Mouse (Mus musculus) intestine, embryonic 14.5 days (tissue): ENCODE measurements around the gene Mmp11. TPM values are rescaled to one million over a fixed set of nuclear protein-coding genes. Genes with fewer than 3 reads are reported as not detected.
"Not testable (repeated sequence)": the region's sequence is repeated elsewhere in the genome, so short reads cannot be mapped to it uniquely, and the experiment has no call there.

ENCODE experiments used
- ATAC-seq: fragments of 200-750 bp; cut with Nextera tagmentation; replicated peaks from 2 replicates; pipeline ENCODE4 v1.8.0; 2017; ENCODE audit warnings: low read depth, moderate number of reproducible peaks, moderate TSS enrichment, moderate library complexity; ENCODE audit not compliant: low FRiP score, low TSS enrichment
- DNase-seq: peaks from one replicate; pipeline ENCODE4 v3.0.0-alpha.2; 2018; ENCODE audit warnings: low spot score
- H3K27ac ChIP-seq: fragments of 300-500 bp; sonication (generic); 2 replicates; pipeline ENCODE4 v1.5.1; 2014; ENCODE audit warnings: low read depth, mild to moderate bottlenecking, control low read depth
- H3K27me3 ChIP-seq: fragments of 300-500 bp; sonication (generic); replicated peaks from 2 replicates; pipeline ENCODE4 v1.6.1; 2014; ENCODE audit warnings: low read length, control low read depth; ENCODE audit not compliant: control insufficient read depth, insufficient read depth
- H3K36me3 ChIP-seq: fragments of 300-500 bp; sonication (generic); 2 replicates; pipeline ENCODE4 v1.6.1; 2014; ENCODE audit warnings: low read length, control low read depth; ENCODE audit not compliant: control insufficient read depth, insufficient read depth
- H3K4me1 ChIP-seq: fragments of 300-500 bp; sonication (generic); replicated peaks from 2 replicates; pipeline ENCODE4 v1.6.1; 2014; ENCODE audit warnings: low read length, control low read depth, mixed read lengths; ENCODE audit not compliant: control insufficient read depth, insufficient read depth
- H3K4me2 ChIP-seq: fragments of 300-500 bp; sonication (generic); 2 replicates; pipeline ENCODE4 v1.6.1; 2014; ENCODE audit warnings: low read length
- H3K4me3 ChIP-seq: fragments of 300-500 bp; sonication (generic); 2 replicates; pipeline ENCODE4 v1.5.1; 2014; ENCODE audit warnings: low read depth, low read length, control low read depth, mixed read lengths
- H3K9ac ChIP-seq: fragments of 300-500 bp; sonication (generic); 2 replicates; pipeline ENCODE4 v1.6.1; 2014; ENCODE audit warnings: mild to moderate bottlenecking, low read length
- H3K9me3 ChIP-seq: fragments of 300-500 bp; sonication (generic); 2 replicates; pipeline ENCODE4 v1.6.1; 2016; ENCODE audit warnings: low read length, control low read depth; ENCODE audit not compliant: control insufficient read depth
- WGBS: fragments of 180-500 bp; shearing (Covaris S2); extraction: QIAGEN DNeasy Blood & Tissue Kit; methylation state at CpG from one replicate; pipeline ENCODE4 v1.1.7; 2014; 5-methylcytosine and 5-hydroxymethylcytosine counted together
- polyA plus RNA-seq: library from polyadenylated mRNA; unstranded; fragments of >200 nt; fragmentation: Nextera tagmentation; extraction: Ambion mirVana; gene quantifications from 2 replicates; pipeline ENCODE4 v1.2.1, GENCODE M21; 2014

Gene Mmp11
- polyA plus RNA-seq, 1 experiment from 2014 or later = 40.9 TPM

GRCm38 (mm10) chr10:75896208-75896607 is 40.1 kb downstream of the Mmp11 start:
- DNase-seq (no peak), ATAC-seq (no peak)
- H3K27me3 ChIP-seq = no peaks in the 10 kb centered on the region
- no peak overlapping the region for H3K27ac ChIP-seq
- no peak overlapping the region for H3K4me2 ChIP-seq
- 96% methylated on average over 1 of the region's 1 CpGs for WGBS
- peaks cover 5% of the 10 kb centered on the region; the same call in 1 of the 2 replicates for H3K4me1 ChIP-seq
- no peaks in the 10 kb centered on the region for H3K9me3 ChIP-seq
- peaks cover 62% of the 10 kb centered on the region for H3K36me3 ChIP-seq
- no peak overlapping the region for H3K9ac ChIP-seq
- no peak overlapping the region for H3K4me3 ChIP-seq

- H3K36me3 ChIP-seq = peaks cover 58% of the 10 kb centered on the region
- WGBS = 92% methylated on average over 5 of the region's 5 CpGs
- no peak overlapping the region for H3K9ac ChIP-seq
- no peak for DNase-seq
- no peaks in the 10 kb centered on the region for H3K27me3 ChIP-seq
- H3K4me1 ChIP-seq = peaks cover 5% of the 10 kb centered on the region; the same call in 1 of the 2 replicates
- H3K4me3 ChIP-seq = no peak overlapping the region
- no peaks in the 10 kb centered on the region for H3K9me3 ChIP-seq
- no peak overlapping the region for H3K4me2 ChIP-seq
- ATAC-seq = no peak
- no peak overlapping the region for H3K27ac ChIP-seq
Observed at GRCm38 (mm10) chr10:75895730-75896129, 40.6 kb downstream of the Mmp11 start.

DNA sequence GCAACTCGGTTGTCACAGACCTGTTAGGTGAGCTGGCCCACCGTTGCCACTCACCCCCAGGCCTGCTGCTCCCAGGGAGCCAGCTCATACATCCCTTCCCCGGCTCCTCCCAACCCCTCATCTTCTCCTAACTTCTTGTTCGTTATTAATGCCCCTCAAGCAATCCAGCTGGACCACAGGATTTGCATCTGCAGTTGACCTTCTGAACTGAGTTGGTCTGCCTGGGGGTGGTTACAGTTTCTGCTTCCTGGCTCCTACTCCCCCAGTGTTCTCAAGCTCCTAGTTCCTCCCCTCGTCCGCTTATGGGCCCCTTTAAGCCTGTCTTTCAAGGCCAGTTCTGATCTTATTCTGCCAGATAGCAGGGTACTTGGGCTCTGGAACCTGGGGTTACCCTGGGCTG is 41.7 kb downstream of the Mmp11 start:
- H3K4me2 ChIP-seq = no peak overlapping the region
- H3K9ac ChIP-seq = no peak overlapping the region
- 70% methylated on average over 6 of the region's 6 CpGs for WGBS
- peaks cover 5% of the 10 kb centered on the region; the same call in 1 of the 2 replicates for H3K4me1 ChIP-seq
- DNase-seq (no peak), ATAC-seq (no peak)
- H3K9me3 ChIP-seq = no peaks in the 10 kb centered on the region
- no peak overlapping the region for H3K27ac ChIP-seq
- H3K27me3 ChIP-seq = no peaks in the 10 kb centered on the region
- no peak overlapping the region for H3K4me3 ChIP-seq
- peaks cover 46% of the 10 kb centered on the region for H3K36me3 ChIP-seq

DNA sequence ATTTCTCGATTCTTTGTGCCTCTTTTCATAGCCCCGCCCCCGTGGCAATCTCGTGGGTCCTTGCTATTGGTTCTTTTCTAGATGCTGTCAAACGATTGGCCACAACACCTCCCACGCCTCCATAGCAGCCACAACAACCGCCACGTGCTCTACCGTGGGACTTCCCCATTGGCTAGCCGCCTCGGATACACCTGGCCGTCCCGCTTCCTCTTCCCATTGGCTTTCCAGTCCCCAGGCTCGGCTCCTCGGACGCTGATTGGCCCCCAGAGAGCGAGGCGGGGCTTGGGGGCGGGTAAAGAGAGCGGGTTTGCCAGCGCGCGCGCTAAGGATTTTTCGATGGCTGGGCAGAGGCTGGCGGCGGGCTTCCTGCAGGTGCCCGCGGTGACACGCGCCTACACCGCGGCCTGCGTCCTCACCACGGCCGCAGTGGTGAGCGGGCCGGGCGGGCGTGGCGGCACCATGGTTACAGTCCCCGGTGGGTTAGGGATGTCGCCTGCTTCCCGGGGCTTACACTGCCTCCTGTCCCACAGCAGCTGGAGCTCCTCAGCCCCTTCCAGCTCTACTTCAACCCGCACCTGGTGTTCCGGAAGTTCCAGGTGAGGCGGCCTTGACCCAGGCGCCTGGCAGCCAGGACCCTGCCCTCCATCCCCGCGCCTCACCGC is 43.1 kb downstream of the Mmp11 start, which contains the start of gene Derl3:
Derl3 (plus strand) TSS at position 325 of the 662 bp plus-strand sequence.
- DNase-seq (peak; percentile 96), ATAC-seq (peak; percentile 100)
- peak within 1 kb of the TSS; percentile 46 for H3K9ac ChIP-seq
- H3K36me3 ChIP-seq = peaks cover 35% of the 10 kb centered on the region
- 0 out of 2 replicates have a peak within 1 kb of the TSS, but pooled peaks have one; percentile 3 for H3K27ac ChIP-seq
- H3K4me2 ChIP-seq = peak within 1 kb of the TSS; percentile 83
- H3K4me1 ChIP-seq = peaks cover 5% of the 10 kb centered on the region; the same call in 1 of the 2 replicates
- peak within 1 kb of the TSS; percentile 38 for H3K4me3 ChIP-seq
- no peaks in the 10 kb centered on the region for H3K9me3 ChIP-seq
- H3K27me3 ChIP-seq = no peaks in the 10 kb centered on the region
- 3% methylated on average over 51 of the region's 51 CpGs for WGBS

GRCm38 (mm10) chr10:75889406-75890153 is 46.7 kb downstream of the Mmp11 start:
- no peaks in the 10 kb centered on the region for H3K9me3 ChIP-seq
- peaks cover 5% of the 10 kb centered on the region; the same call in 1 of the 2 replicates for H3K4me1 ChIP-seq
- ATAC-seq (no peak), DNase-seq (no peak)
- no peak overlapping the region for H3K27ac ChIP-seq
- 0 out of 2 replicates have a peak, but pooled peaks cover 3% of the 10 kb centered on the region for H3K36me3 ChIP-seq
- no peak overlapping the region for H3K4me2 ChIP-seq
- H3K9ac ChIP-seq = no peak overlapping the region
- H3K4me3 ChIP-seq = no peak overlapping the region
- no peaks in the 10 kb centered on the region for H3K27me3 ChIP-seq
- WGBS = 44% methylated on average over 8 of the region's 8 CpGs

GRCm38 (mm10) chr10:75887504-75887903 is 48.8 kb downstream of the Mmp11 start:
- H3K27ac ChIP-seq, H3K9me3 ChIP-seq, H3K4me3 ChIP-seq, H3K9ac ChIP-seq, H3K27me3 ChIP-seq, H3K4me1 ChIP-seq, ATAC-seq, H3K4me2 ChIP-seq, DNase-seq, H3K36me3 ChIP-seq: not testable (repeated sequence)
- 83% methylated on average over 5 of the region's 5 CpGs for WGBS

- DNase-seq = no peak
- no peaks in the 10 kb centered on the region; the same call in 1 of the 2 replicates for H3K4me1 ChIP-seq
- 94% methylated on average over 8 of the region's 8 CpGs for WGBS
- no peak overlapping the region for H3K4me2 ChIP-seq
- ATAC-seq = no peak
- H3K9me3 ChIP-seq = no peaks in the 10 kb centered on the region
- no peaks in the 10 kb centered on the region for H3K36me3 ChIP-seq
- H3K4me3 ChIP-seq = no peak overlapping the region
- no peaks in the 10 kb centered on the region for H3K27me3 ChIP-seq
- H3K27ac ChIP-seq = no peak overlapping the region
- no peak overlapping the region for H3K9ac ChIP-seq
Observed at GRCm38 (mm10) chr10:75884742-75885141, 51.6 kb downstream of the Mmp11 start.

DNA sequence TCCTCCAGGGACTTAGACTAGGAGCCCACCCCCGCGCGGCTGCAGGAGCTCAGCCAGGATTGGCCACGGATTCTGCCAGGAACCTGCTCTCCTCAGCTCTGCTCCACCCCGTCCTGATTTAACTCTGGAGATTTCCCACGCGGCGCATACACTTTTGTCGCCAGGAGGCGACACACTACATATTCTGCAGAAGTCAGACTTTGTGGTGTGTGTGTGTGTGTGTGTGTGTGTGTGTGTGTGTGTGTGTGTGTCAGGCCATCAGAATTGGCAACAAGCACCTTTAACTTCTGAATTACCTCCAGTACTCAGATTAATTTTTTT is 53.1 kb downstream of the Mmp11 start:
- H3K36me3 ChIP-seq = no peaks in the 10 kb centered on the region
- H3K9ac ChIP-seq = no peak overlapping the region
- H3K27me3 ChIP-seq = no peaks in the 10 kb centered on the region
- no peaks in the 10 kb centered on the region for H3K9me3 ChIP-seq
- no peak overlapping the region for H3K4me3 ChIP-seq
- H3K27ac ChIP-seq = no peak overlapping the region
- H3K4me2 ChIP-seq = peak overlapping the region; percentile 27
- ATAC-seq (peak; percentile 57), DNase-seq (peak; percentile 69)
- 1% methylated on average over 10 of the region's 10 CpGs for whole genome bisulfite sequencing
- no peaks in the 10 kb centered on the region; the same call in 1 of the 2 replicates for H3K4me1 ChIP-seq
